Mouse (Mus musculus): ENCODE measurements at regions not wholly inside any gene's neighbourhood (a gene's known extent, or its start where the extent isn't known, plus 50 kb on each side); places are given as distances from the start of the nearest gene placed in this dataset.

GRCm38 (mm10) chr15:96915544-96915943 lies 140.2 kb downstream of the Slc38a4 start:
- H3K27me3 ChIP-seq, result no peaks in the 10 kb centered on the region

GRCm38 (mm10) chr15:96914988-96915387 lies 140.8 kb downstream of the Slc38a4 start:
- 91% methylated on average over 6 of the region's 6 CpGs for WGBS
- Histone ChIP-seq H3K4me3 (no peak overlapping the region), H3K4me1 (no peaks in the 10 kb centered on the region), H3K9ac (no peak overlapping the region), H3K27me3 (no peaks in the 10 kb centered on the region), H3K4me2 (no peak overlapping the region), H3K36me3 (ENCODE audit: poor library complexity, severe bottlenecking) (no peaks in the 10 kb centered on the region), H3K27ac (no peak overlapping the region), H3K9me3 (replicated peaks) (no peaks in the 10 kb centered on the region)
- no peak for ATAC-seq

More at GRCm38 (mm10) chr15:96915544-96915943, 140.2 kb downstream of the Slc38a4 start:
- no peak for ATAC-seq
- no peak overlapping the region for H3K4me2 ChIP-seq
- WGBS, result 84% methylated on average over 10 of the region's 10 CpGs
- H3K4me3 ChIP-seq, result no peak overlapping the region
- no peaks in the 10 kb centered on the region for H3K9me3 ChIP-seq (replicated peaks)
- no peak overlapping the region for H3K9ac ChIP-seq
- H3K27ac ChIP-seq, result no peak overlapping the region
- H3K36me3 ChIP-seq (ENCODE audit: poor library complexity, severe bottlenecking), result no peaks in the 10 kb centered on the region
- no peaks in the 10 kb centered on the region for H3K4me1 ChIP-seq

- no peak for ATAC-seq
- Histone ChIP-seq H3K4me1 (no peaks in the 10 kb centered on the region), H3K9ac (no peak overlapping the region), H3K27ac (no peak overlapping the region), H3K27me3 (no peaks in the 10 kb centered on the region), H3K4me3 (no peak overlapping the region), H3K4me2 (no peak overlapping the region), H3K36me3 (ENCODE audit: poor library complexity, severe bottlenecking) (no peaks in the 10 kb centered on the region), H3K9me3 (replicated peaks) (no peaks in the 10 kb centered on the region)
- WGBS, result 93% methylated on average over 4 of the region's 4 CpGs
Measured at GRCm38 (mm10) chr15:96905520-96905919, 150.2 kb downstream of the Slc38a4 start.

GRCm38 (mm10) chr15:96903461-96903860 lies 152.3 kb downstream of the Slc38a4 start:
- Histone ChIP-seq H3K36me3 (ENCODE audit: poor library complexity, severe bottlenecking) (no peaks in the 10 kb centered on the region), H3K9ac (no peak overlapping the region), H3K4me1 (no peaks in the 10 kb centered on the region), H3K27me3 (no peaks in the 10 kb centered on the region), H3K27ac (no peak overlapping the region), H3K4me3 (no peak overlapping the region), H3K4me2 (no peak overlapping the region), H3K9me3 (replicated peaks) (no peaks in the 10 kb centered on the region)
- ATAC-seq, result no peak
- WGBS, result 95% methylated on average over 3 of the region's 3 CpGs

DNA sequence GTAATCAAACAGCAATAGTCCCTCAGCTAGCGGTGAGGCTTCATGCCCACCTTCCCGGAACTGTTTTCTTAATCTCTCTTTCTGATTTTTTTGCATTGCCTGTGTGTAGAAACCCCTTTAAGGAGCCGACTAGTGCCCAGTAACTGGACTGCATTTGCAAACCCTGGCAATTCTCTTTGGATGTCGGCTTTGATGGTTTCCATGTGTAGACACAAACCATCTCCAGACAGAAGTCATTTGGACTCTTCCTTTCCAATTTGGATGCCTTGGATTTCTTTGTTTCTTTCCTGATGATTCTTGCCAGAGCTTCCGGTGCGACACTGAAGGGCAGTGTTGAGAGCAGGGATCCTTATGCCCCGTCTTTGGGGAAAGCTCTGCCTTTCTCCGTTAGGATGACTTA lies 153.0 kb downstream of the Slc38a4 start:
- ATAC-seq, result no peak
- H3K27ac ChIP-seq, result no peak overlapping the region
- H3K27me3 ChIP-seq, result no peaks in the 10 kb centered on the region
- H3K4me3 ChIP-seq, result no peak overlapping the region
- no peaks in the 10 kb centered on the region for H3K36me3 ChIP-seq (ENCODE audit: poor library complexity, severe bottlenecking)
- H3K4me1 ChIP-seq, result no peaks in the 10 kb centered on the region
- no peak overlapping the region for H3K9ac ChIP-seq
- no peaks in the 10 kb centered on the region for H3K9me3 ChIP-seq (replicated peaks)
- H3K4me2 ChIP-seq, result no peak overlapping the region
- WGBS, result 91% methylated on average over 8 of the region's 8 CpGs

DNA sequence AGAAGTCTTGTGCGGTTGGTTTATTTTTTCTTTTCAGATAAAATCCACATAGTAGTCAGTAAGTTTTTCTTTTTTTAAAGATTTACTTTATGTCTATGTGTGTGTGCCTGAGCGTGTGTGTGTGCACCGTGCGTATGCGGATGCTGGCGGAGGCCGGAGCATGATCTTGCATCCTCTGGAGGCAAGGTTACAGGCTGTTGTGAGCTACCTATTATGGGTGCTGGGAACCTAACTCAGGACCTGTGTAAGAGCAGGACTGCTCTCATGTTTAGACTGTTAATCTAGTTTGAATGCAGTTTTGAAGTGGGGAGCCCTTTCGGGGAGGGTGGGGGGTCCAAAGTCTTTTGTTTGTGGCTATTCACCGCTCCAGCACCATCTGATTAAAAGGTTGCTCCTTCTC lies 154.1 kb downstream of the Slc38a4 start:
- no peak overlapping the region for H3K4me2 ChIP-seq
- 97% methylated on average over 9 of the region's 9 CpGs for WGBS

GRCm38 (mm10) chr15:96898285-96898684 lies 157.5 kb downstream of the Slc38a4 start:
- Histone ChIP-seq H3K9ac (no peak overlapping the region), H3K4me1 (no peaks in the 10 kb centered on the region), H3K27me3 (no peaks in the 10 kb centered on the region), H3K27ac (no peak overlapping the region), H3K36me3 (ENCODE audit: poor library complexity, severe bottlenecking) (no peaks in the 10 kb centered on the region), H3K4me3 (no peak overlapping the region), H3K4me2 (no peak overlapping the region), H3K9me3 (replicated peaks) (no peaks in the 10 kb centered on the region)
- no peak for ATAC-seq
- 92% methylated on average over 3 of the region's 3 CpGs for WGBS

More for the DNA sequence above, 154.1 kb downstream of the Slc38a4 start:
- H3K4me1 ChIP-seq, result no peaks in the 10 kb centered on the region
- H3K36me3 ChIP-seq (ENCODE audit: poor library complexity, severe bottlenecking), result no peaks in the 10 kb centered on the region
- no peak overlapping the region for H3K4me3 ChIP-seq
- no peaks in the 10 kb centered on the region for H3K9me3 ChIP-seq (replicated peaks)
- ATAC-seq, result no peak
- H3K27ac ChIP-seq, result no peak overlapping the region
- no peak overlapping the region for H3K9ac ChIP-seq
- H3K27me3 ChIP-seq, result no peaks in the 10 kb centered on the region

GRCm38 (mm10) chr15:96884901-96885300 lies 170.9 kb downstream of the Slc38a4 start:
- ATAC-seq, result no peak
- Histone ChIP-seq H3K9ac (no peak overlapping the region), H3K9me3 (replicated peaks) (no peaks in the 10 kb centered on the region), H3K27ac (no peak overlapping the region), H3K36me3 (ENCODE audit: poor library complexity, severe bottlenecking) (no peaks in the 10 kb centered on the region), H3K4me1 (no peaks in the 10 kb centered on the region), H3K4me3 (no peak overlapping the region), H3K4me2 (no peak overlapping the region), H3K27me3 (no peaks in the 10 kb centered on the region)
- 86% methylated on average over 10 of the region's 10 CpGs for WGBS

- Histone ChIP-seq H3K36me3 (ENCODE audit: poor library complexity, severe bottlenecking) (no peaks in the 10 kb centered on the region), H3K4me2 (no peak overlapping the region), H3K9me3 (replicated peaks) (no peaks in the 10 kb centered on the region), H3K27ac (no peak overlapping the region), H3K4me1 (no peaks in the 10 kb centered on the region), H3K4me3 (no peak overlapping the region), H3K9ac (no peak overlapping the region), H3K27me3 (no peaks in the 10 kb centered on the region)
- WGBS, result 86% methylated on average over 10 of the region's 10 CpGs
- ATAC-seq, result no peak
Measured at GRCm38 (mm10) chr15:96883754-96884153, 172.0 kb downstream of the Slc38a4 start.

DNA sequence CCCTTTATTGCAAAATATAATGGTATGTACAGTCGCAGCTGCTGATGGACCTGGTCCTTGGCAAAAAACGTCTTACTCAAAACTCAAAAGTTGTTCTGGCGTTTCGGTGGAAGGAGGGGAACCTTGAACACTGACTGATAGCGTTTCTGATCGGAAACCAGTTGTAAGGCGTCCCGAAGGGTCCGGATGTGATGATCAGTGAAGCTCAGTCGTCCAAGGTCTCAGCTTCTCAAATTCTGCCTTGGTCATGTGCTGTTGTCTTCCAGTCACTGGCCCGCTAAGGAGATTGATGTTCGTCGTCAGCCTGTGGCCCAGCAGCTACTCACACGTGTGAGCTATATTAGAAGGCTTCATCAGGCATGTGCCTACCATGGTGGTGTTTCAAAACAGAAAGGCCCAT lies 173.5 kb downstream of the Slc38a4 start:
- Histone ChIP-seq H3K4me2 (no peak overlapping the region), H3K36me3 (ENCODE audit: poor library complexity, severe bottlenecking) (no peaks in the 10 kb centered on the region), H3K4me1 (no peaks in the 10 kb centered on the region), H3K9me3 (replicated peaks) (no peaks in the 10 kb centered on the region), H3K4me3 (no peak overlapping the region), H3K27ac (no peak overlapping the region), H3K9ac (no peak overlapping the region), H3K27me3 (no peaks in the 10 kb centered on the region)
- ATAC-seq, result no peak
- 92% methylated on average over 14 of the region's 14 CpGs for WGBS

- no peak overlapping the region for H3K27ac ChIP-seq
- 87% methylated on average over 9 of the region's 9 CpGs for WGBS
- no peaks in the 10 kb centered on the region for H3K27me3 ChIP-seq
- no peak overlapping the region for H3K9ac ChIP-seq
- no peak overlapping the region for H3K4me3 ChIP-seq
- no peak overlapping the region for H3K4me2 ChIP-seq
- no peaks in the 10 kb centered on the region for H3K4me1 ChIP-seq
- H3K9me3 ChIP-seq (replicated peaks), result no peaks in the 10 kb centered on the region
- no peaks in the 10 kb centered on the region for H3K36me3 ChIP-seq (ENCODE audit: poor library complexity, severe bottlenecking)
- no peak for ATAC-seq
Measured at GRCm38 (mm10) chr15:96881519-96882170, 174.1 kb downstream of the Slc38a4 start.

GRCm38 (mm10) chr15:96880066-96880465 lies 175.7 kb downstream of the Slc38a4 start:
- ATAC-seq, result no peak
- H3K4me1 ChIP-seq, result no peaks in the 10 kb centered on the region
- no peak overlapping the region for H3K4me2 ChIP-seq
- H3K27ac ChIP-seq, result no peak overlapping the region
- no peaks in the 10 kb centered on the region for H3K27me3 ChIP-seq
- H3K9ac ChIP-seq, result no peak overlapping the region
- no peaks in the 10 kb centered on the region for H3K9me3 ChIP-seq (replicated peaks)
- H3K36me3 ChIP-seq (ENCODE audit: poor library complexity, severe bottlenecking), result no peaks in the 10 kb centered on the region
- no peak overlapping the region for H3K4me3 ChIP-seq
- 95% methylated on average over 11 of the region's 11 CpGs for WGBS

DNA sequence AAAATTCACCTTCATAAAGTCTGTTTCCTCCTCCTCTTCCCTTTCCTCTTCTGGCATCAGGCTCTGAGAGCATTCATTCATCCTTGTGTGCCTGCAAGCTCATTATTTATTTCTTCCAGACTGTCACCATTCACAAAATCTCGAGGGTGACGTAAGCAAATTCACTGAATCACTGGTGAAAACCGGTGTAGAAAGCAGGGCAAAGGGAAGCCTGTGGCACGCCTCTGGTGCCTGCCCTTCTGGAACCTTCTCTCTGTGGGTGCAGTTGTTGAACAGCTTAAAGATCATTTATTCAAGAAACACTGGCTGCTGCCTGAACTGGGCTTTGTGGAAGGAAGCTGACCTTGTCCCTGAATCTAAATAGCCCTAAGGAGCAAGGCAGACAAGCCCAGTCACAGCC lies 177.0 kb downstream of the Slc38a4 start:
- Histone ChIP-seq H3K9ac (no peak overlapping the region), H3K4me3 (no peak overlapping the region), H3K27ac (no peak overlapping the region), H3K9me3 (replicated peaks) (no peaks in the 10 kb centered on the region), H3K36me3 (ENCODE audit: poor library complexity, severe bottlenecking) (no peaks in the 10 kb centered on the region), H3K27me3 (no peaks in the 10 kb centered on the region), H3K4me1 (no peaks in the 10 kb centered on the region), H3K4me2 (no peak overlapping the region)
- 67% methylated on average over 4 of the region's 4 CpGs for WGBS
- no peak for ATAC-seq

Data from forebrain, embryonic 13.5 days (tissue).